Mouse (Mus musculus) heart, postnatal 0 days (tissue): ENCODE results near the gene Zfp935.
"Not testable (repeated sequence)": the region's sequence is repeated elsewhere in the genome, so short reads cannot be mapped to it uniquely, and the experiment has no call there.

ENCODE experiments used
- CTCF ChIP-seq: IDR thresholded peaks from 2 replicates; pipeline ENCODE4 v1.5.1; 2016; ENCODE audit warnings: antibody characterized with exemption, control low read depth, low read depth
- EP300 ChIP-seq: IDR thresholded peaks from 2 replicates; pipeline ENCODE4 v1.6.1; 2016; ENCODE audit warnings: antibody characterized with exemption, low read depth

- not testable (repeated sequence) for TF ChIP-seq CTCF, EP300
Measured at GRCm38 (mm10) chr13:62466424-62467334, 91.6 kb downstream of the Zfp935 start, which contains the start of gene Gm49359.
